Mouse (Mus musculus) liver, embryonic 11.5 days (tissue): ENCODE results near the gene Lpp. TPM values are rescaled to one million over a fixed set of nuclear protein-coding genes. Genes with fewer than 3 reads are reported as not detected.

Experiments
- ATAC-seq: fragments of 200-750 bp; cut with Nextera tagmentation; replicated peaks from 2 replicates; pipeline ENCODE4 v1.8.0; 2017; ENCODE audit warnings: moderate number of reproducible peaks, mild to moderate bottlenecking, moderate TSS enrichment, moderate library complexity; ENCODE audit not compliant: low FRiP score
- DNase-seq: peaks from one replicate; pipeline ENCODE4 v3.0.0-alpha.2; 2017; ENCODE audit warnings: low spot score
- H3K27ac ChIP-seq: fragments of 300-500 bp; sonication (generic); 2 replicates; pipeline ENCODE4 v1.5.1; 2014; ENCODE audit warnings: mild to moderate bottlenecking, low read depth, low read length, control low read depth
- H3K27me3 ChIP-seq: fragments of 300-500 bp; sonication (generic); replicated peaks from 2 replicates; pipeline ENCODE4 v1.6.1; 2014; ENCODE audit warnings: low read length, mixed read lengths; ENCODE audit not compliant: control insufficient read depth, insufficient read depth
- H3K36me3 ChIP-seq: fragments of 300-500 bp; sonication (generic); 2 replicates; pipeline ENCODE4 v1.6.1; 2014; ENCODE audit warnings: mild to moderate bottlenecking, low read length, moderate library complexity, mixed read lengths; ENCODE audit not compliant: control insufficient read depth, insufficient read depth
- H3K4me1 ChIP-seq: fragments of 300-500 bp; sonication (generic); replicated peaks from 2 replicates; pipeline ENCODE4 v1.6.1; 2014; ENCODE audit warnings: low read length, mixed read lengths; ENCODE audit not compliant: control insufficient read depth, insufficient read depth
- H3K4me2 ChIP-seq: fragments of 300-500 bp; sonication (generic); 2 replicates; pipeline ENCODE4 v1.6.1; 2014; ENCODE audit warnings: mild to moderate bottlenecking, control low read depth, moderate library complexity
- H3K4me3 ChIP-seq: fragments of 300-500 bp; sonication (generic); 2 replicates; pipeline ENCODE4 v1.5.1; 2014; ENCODE audit warnings: low read depth, low read length, control low read depth
- H3K9ac ChIP-seq: fragments of 300-500 bp; sonication (generic); 2 replicates; pipeline ENCODE4 v1.6.1; 2014; ENCODE audit warnings: low read depth, low read length, control low read depth
- H3K9me3 ChIP-seq: fragments of 300-500 bp; sonication (generic); 2 replicates; pipeline ENCODE4 v1.6.1; 2016; ENCODE audit warnings: low read length, inconsistent platforms, mixed read lengths; ENCODE audit not compliant: control insufficient read depth
- WGBS: fragments of 180-500 bp; shearing (Covaris S2); extraction: QIAGEN DNeasy Blood & Tissue Kit; methylation state at CpG from one replicate; pipeline ENCODE4 v1.1.7; 2014; 5-methylcytosine and 5-hydroxymethylcytosine counted together
- polyA plus RNA-seq: library from polyadenylated mRNA; unstranded; fragments of >200 nt; fragmentation: Nextera tagmentation; extraction: Ambion mirVana; gene quantifications from 2 replicates; pipeline ENCODE4 v1.2.1, GENCODE M21; 2014

Lpp gene
- polyA plus RNA-seq, 1 experiment from 2014 or later: 21.2 TPM

DNA sequence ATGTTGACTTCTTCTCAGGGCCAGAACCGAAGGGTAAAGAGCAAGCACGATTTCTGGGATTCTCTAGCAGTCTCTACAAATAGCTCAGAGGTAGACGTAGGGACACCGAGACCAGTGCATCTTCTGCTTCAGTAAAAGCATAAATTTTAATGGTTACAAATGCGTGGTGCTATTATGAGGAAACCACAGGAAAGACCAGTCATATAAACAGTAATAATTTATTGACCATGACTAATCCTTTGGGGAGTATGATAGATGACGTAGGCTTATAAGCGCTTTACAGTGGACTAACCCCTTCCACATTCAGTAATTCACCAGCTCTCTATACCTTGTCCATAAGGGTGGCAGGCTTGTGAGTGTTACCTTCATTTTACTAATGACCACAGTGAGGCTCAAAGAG is 103.3 kb downstream of the Lpp start:
- Histone ChIP-seq H3K4me2 (no peak overlapping the region), H3K4me1 (no peaks in the 10 kb centered on the region; the same call in 1 of the 2 replicates), H3K4me3 (no peak overlapping the region), H3K27me3 (no peaks in the 10 kb centered on the region), H3K27ac (no peak overlapping the region), H3K9ac (no peak overlapping the region), H3K9me3 (no peaks in the 10 kb centered on the region), H3K36me3 (no peaks in the 10 kb centered on the region)
- WGBS: 76% methylated on average over 7 of the region's 7 CpGs
- no peak for DNase-seq
- no peak for ATAC-seq

DNA sequence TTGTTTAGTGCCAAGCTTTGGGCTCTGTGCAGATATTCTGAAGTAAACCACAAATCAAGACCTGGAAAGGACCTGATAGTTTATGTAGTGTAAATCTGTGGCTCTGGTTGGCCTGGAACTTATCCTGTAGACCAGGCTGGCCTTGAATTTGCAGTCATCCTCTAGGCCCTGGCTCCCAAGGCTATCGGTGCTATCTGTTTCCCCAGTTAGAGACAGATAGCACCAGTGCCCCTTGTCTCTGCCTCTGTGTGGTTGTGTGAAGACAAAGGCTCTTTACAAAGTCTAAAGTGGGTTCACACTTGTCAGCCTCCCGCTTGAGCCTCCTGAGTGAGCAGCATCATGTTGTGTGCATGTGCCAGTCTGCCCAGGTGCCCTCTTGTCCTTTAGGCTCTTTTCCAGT is 104.1 kb downstream of the Lpp start:
- Histone ChIP-seq H3K4me1 (no peaks in the 10 kb centered on the region; the same call in 1 of the 2 replicates), H3K27me3 (no peaks in the 10 kb centered on the region), H3K4me3 (no peak overlapping the region), H3K36me3 (no peaks in the 10 kb centered on the region), H3K4me2 (no peak overlapping the region), H3K27ac (no peak overlapping the region), H3K9me3 (no peaks in the 10 kb centered on the region), H3K9ac (no peak overlapping the region)
- DNase-seq (no peak), ATAC-seq (no peak)
- 84% methylated on average over 2 of the region's 2 CpGs for WGBS

DNA sequence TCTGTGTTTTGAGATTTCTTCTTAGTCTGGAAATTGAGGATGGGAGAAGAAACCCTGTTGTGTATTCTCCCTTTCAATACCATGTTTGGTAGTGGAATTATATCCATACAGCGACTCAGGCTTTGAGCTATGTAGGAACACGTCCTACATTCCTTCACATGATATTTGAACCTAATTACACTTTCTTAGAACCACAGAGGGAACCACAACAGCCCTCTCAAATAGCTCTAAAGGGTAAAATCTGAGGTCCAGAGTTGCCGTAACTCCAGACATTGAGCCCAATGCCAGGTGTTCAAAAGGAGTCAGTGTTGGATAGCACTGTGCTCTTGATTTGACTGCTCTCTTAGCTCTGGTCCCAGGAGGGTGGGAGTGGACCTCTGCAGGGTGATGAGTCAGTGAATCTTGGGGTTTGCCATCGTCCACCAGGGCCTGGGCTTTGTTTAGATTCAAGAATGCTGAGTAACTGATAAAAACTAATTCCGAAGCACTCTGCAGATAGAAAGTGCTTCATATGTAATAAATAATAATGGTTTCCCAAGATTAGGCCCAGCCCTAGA is 104.9 kb downstream of the Lpp start:
- no peak for ATAC-seq
- Histone ChIP-seq H3K4me3 (no peak overlapping the region), H3K4me1 (no peaks in the 10 kb centered on the region; the same call in 1 of the 2 replicates), H3K27ac (no peak overlapping the region), H3K27me3 (no peaks in the 10 kb centered on the region), H3K4me2 (no peak overlapping the region), H3K9ac (no peak overlapping the region), H3K9me3 (no peaks in the 10 kb centered on the region), H3K36me3 (no peaks in the 10 kb centered on the region)
- 72% methylated on average over 5 of the region's 5 CpGs for WGBS
- no peak for DNase-seq

DNA sequence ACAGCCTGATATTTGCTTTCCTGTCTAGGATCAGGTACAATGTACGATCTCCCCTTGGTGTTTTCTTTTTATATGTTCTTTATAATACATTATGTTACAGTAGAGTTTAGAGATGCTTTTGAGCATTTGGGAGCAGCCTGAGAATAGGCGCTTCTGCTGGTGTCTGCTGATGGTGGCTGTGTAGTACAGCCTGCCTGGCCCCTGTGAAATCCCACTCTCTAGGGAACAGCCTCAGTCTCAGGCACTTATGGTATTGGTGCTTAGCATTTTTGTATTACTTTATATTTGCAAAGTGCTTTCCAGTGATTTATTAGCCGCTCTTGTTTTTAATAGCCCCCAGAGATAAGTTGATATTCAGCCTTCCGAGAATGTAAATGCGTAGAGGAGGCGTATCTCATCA is 107.9 kb downstream of the Lpp start:
- Histone ChIP-seq H3K27ac (no peak overlapping the region), H3K9me3 (no peaks in the 10 kb centered on the region), H3K4me3 (no peak overlapping the region), H3K4me2 (no peak overlapping the region), H3K36me3 (no peaks in the 10 kb centered on the region), H3K27me3 (no peaks in the 10 kb centered on the region), H3K4me1 (no peaks in the 10 kb centered on the region), H3K9ac (no peak overlapping the region)
- no peak for ATAC-seq
- DNase-seq: no peak
- 82% methylated on average over 6 of the region's 6 CpGs for WGBS

DNA sequence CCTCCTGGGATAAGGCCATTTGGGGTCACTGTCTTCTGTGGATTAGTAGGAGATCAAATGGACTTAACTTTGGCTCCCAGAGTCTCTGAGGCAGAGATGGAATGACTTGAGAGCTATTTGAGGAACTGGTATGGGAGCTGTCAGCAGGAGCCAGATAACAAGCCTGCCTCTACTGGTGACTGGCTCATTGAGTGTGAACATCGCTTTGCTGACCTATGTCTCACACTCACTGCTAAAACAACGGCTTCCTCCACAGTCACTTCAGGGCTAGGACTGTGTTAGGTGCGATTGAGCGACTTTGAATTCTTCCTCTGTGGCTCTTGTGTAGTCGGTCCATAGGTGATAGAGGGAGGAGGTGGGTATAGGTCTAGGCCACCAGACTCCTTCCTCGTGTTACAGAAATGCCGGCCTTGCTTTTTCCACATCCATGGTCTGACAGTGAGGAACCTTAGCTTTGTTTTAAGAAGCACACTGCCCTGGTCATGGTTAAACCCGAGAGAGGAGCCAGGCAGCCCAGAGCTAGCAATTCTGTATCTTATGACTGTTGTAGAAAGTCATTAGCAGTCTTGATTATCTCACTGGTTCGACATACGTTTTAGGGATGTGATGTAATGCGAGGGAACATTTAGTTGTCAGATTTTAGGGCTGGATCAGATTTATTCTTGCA is 108.5 kb downstream of the Lpp start:
- Histone ChIP-seq H3K36me3 (no peaks in the 10 kb centered on the region), H3K4me2 (no peak overlapping the region), H3K4me1 (no peaks in the 10 kb centered on the region), H3K9ac (no peak overlapping the region), H3K9me3 (no peaks in the 10 kb centered on the region), H3K27me3 (no peaks in the 10 kb centered on the region), H3K4me3 (no peak overlapping the region), H3K27ac (no peak overlapping the region)
- no peak for DNase-seq
- ATAC-seq: no peak
- 66% methylated on average over 11 of the region's 11 CpGs for WGBS

DNA sequence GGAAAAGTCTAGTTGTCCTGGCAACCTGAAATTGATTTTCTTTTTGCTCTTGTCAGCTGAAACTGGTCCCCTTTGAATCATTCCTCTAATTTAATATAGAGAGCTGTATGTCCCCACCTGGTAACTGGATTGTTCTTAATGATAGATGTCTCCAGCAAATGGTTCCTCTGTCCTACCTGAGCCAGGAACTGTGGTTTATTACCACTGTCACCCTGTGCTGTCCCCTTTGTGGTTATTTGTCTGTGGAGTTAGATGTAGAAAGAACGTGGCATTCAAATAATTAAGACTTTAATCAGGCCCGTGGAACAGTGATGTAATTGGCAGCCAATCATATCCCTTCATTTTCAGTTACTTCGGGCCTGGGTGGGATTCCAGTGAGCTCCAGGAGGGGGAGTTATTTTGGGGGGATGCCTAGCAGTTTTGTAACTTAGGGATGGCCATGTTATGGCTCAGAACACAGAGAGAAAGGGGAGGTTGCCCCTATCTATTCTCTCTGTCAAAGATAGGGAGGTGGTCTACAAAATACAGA is 109.1 kb downstream of the Lpp start:
- Histone ChIP-seq H3K9ac (no peak overlapping the region), H3K36me3 (no peaks in the 10 kb centered on the region), H3K9me3 (no peaks in the 10 kb centered on the region), H3K27me3 (no peaks in the 10 kb centered on the region), H3K27ac (no peak overlapping the region), H3K4me2 (no peak overlapping the region), H3K4me3 (no peak overlapping the region), H3K4me1 (no peaks in the 10 kb centered on the region)
- DNase-seq: no peak
- no peak for ATAC-seq
- 80% methylated on average over 3 of the region's 3 CpGs for WGBS

DNA sequence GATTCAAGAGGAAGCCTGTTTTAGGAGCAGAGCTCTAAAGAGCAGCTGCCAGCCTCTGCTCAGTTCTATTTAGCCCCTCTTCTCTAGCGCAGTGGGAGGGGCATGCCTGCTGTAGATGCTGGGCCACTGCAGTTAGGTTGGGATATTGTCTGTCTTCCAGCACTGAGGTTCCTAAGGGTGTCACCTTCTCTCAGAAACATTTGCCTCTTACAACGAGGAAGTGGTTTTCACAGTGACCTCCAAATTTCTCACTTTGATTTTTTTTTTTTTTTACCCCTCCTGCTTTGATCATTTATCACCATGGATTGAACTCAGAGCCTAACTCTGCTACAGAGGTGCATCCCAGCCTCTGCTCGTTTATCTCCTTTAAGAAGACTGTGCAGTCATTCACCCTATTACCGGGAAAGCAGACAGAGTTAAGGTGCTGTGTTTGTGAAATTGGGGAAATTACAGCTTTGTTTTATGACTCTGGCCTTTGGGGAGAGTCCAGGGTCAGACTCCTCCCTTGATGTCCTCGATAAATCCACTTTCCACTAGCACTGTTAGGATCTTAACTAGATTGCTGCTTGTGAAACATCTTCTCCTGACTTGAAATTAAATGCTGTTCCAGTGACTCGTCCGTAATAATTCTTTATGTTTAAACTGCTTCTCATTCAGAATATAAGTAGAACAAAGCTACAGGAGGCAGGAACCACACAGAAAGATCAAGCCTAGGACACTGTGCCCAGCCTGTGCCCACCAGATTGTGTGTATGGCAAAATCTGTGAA is 111.7 kb downstream of the Lpp start:
- H3K4me3 ChIP-seq: no peak overlapping the region
- H3K4me2 ChIP-seq: no peak overlapping the region
- no peaks in the 10 kb centered on the region for H3K9me3 ChIP-seq
- no peak for DNase-seq
- no peak overlapping the region for H3K9ac ChIP-seq
- 58% methylated on average over 7 of the region's 7 CpGs for WGBS
- no peaks in the 10 kb centered on the region for H3K36me3 ChIP-seq
- no peaks in the 10 kb centered on the region for H3K27me3 ChIP-seq
- no peak overlapping the region for H3K27ac ChIP-seq
- H3K4me1 ChIP-seq: no peaks in the 10 kb centered on the region
- ATAC-seq: no peak

DNA sequence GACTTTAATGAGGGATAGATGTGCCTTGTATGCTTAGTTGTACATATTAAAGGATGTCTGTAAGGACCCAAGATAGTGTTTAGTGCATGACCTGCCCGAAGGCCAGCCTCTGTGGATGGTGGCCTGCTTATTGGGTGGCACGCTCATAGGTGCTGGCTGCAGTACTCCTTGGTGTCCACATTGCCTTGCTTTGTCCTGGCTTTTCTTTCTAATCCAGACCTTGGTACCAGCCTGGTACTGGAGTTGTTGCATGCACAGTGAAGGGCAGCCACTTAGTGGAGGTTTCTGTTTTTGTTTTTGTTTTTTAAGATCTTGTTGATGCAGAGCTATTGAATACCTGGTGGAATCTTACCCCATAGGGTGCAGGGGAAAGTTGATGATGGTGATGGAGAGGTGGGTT is 112.9 kb downstream of the Lpp start:
- WGBS: 91% methylated on average over 2 of the region's 2 CpGs
- no peaks in the 10 kb centered on the region for H3K9me3 ChIP-seq
- no peaks in the 10 kb centered on the region for H3K36me3 ChIP-seq
- no peak overlapping the region for H3K4me3 ChIP-seq
- no peak overlapping the region for H3K27ac ChIP-seq
- no peaks in the 10 kb centered on the region for H3K27me3 ChIP-seq
- ATAC-seq (no peak), DNase-seq (no peak)
- no peaks in the 10 kb centered on the region for H3K4me1 ChIP-seq
- no peak overlapping the region for H3K9ac ChIP-seq
- no peak overlapping the region for H3K4me2 ChIP-seq
